Comparison of ENCODE assay signal across 8 mouse cellular contexts in genomic region chr5:138262582-138263240, GRCm38 (mm10). TPM values are rescaled to one million over a fixed set of nuclear protein-coding genes. Genes with fewer than 3 reads are reported as not detected.
A peak's percentile ranks its signal among the peaks of the same experiment; 100 is the strongest.
DNase-seq lines count a peak whose midpoint lies in the region; ATAC-seq and TF ChIP-seq lines count a peak whose summit lies in the region.

No protein-coding gene starts in this region.

- H3K4me2 ChIP-seq in heart, embryonic 15.5 days = peak overlapping the region; percentile 93
- H3K4me2 ChIP-seq in midbrain, embryonic 12.5 days (replicated peaks) = peak overlapping the region; percentile 100

- no peaks in the 10 kb centered on the region for H3K27me3 ChIP-seq in heart, embryonic 15.5 days
- H3K27me3 ChIP-seq in G1E (ENCODE audit: insufficient read depth, low read length) = no peaks in the 10 kb centered on the region
- no peaks in the 10 kb centered on the region for H3K27me3 ChIP-seq in hindbrain, embryonic 10.5 days (ENCODE audit: insufficient read depth, poor library complexity, severe bottlenecking)
- no peaks in the 10 kb centered on the region for H3K27me3 ChIP-seq in midbrain, embryonic 12.5 days

- ATAC-seq in heart, embryonic 15.5 days (replicated peaks; ENCODE audit: insufficient number of reproducible peaks, insufficient read depth, low FRiP score, low read depth) = no peak
- no peak for ATAC-seq in G1E (ENCODE audit: extremely low read depth, insufficient number of reproducible peaks, low FRiP score, poor library complexity, severe bottlenecking)
- no peak for ATAC-seq in midbrain, embryonic 12.5 days (ENCODE audit: low FRiP score, low read depth)

- H3K9ac ChIP-seq in heart, embryonic 15.5 days = peak overlapping the region; percentile 90; the same call in 1 of the 2 replicates
- peak overlapping the region; percentile 94 for H3K9ac ChIP-seq in midbrain, embryonic 12.5 days (replicated peaks)

- peaks cover 29% of the 10 kb centered on the region for H3K36me3 ChIP-seq in heart, embryonic 15.5 days
- H3K36me3 ChIP-seq in G1E (replicated peaks) = peaks cover 77% of the 10 kb centered on the region
- peaks cover 69% of the 10 kb centered on the region for H3K36me3 ChIP-seq in hindbrain, embryonic 10.5 days
- H3K36me3 ChIP-seq in midbrain, embryonic 12.5 days = peaks cover 51% of the 10 kb centered on the region

- peaks cover 46% of the 10 kb centered on the region for H3K4me1 ChIP-seq in heart, embryonic 15.5 days (replicated peaks)
- peaks cover 75% of the 10 kb centered on the region for H3K4me1 ChIP-seq in G1E (ENCODE audit: insufficient read depth, low read depth, low read length)
- peaks cover 42% of the 10 kb centered on the region for H3K4me1 ChIP-seq in hindbrain, embryonic 10.5 days (replicated peaks)
- peaks cover 20% of the 10 kb centered on the region for H3K4me1 ChIP-seq in midbrain, embryonic 12.5 days

- intact Hi-C loops in left cerebral cortex, postnatal 36 days (cut with DNase I) = loop anchor here (5.0 kb wide), 1 partner anchor 180 kb away; the partner anchor contains the start of gene Zfp157

- H3K27ac ChIP-seq in heart, embryonic 15.5 days = 0 out of 2 replicates have a peak overlapping the region, but pooled peaks have one; percentile 74
- peak overlapping the region; percentile 89 for H3K27ac ChIP-seq in hindbrain, embryonic 10.5 days
- H3K27ac ChIP-seq in midbrain, embryonic 12.5 days (replicated peaks) = peak overlapping the region; percentile 73; the same call in 1 of the 2 replicates

- DNase-seq in heart, adult 9 months (ENCODE audit: low spot score in 2 of 2) = no peak
- no peak for DNase-seq in G1E (ENCODE audit: low spot score)
- DNase-seq in hindbrain, embryonic 10.5 days (ENCODE audit: low spot score) = no peak
- no peak for DNase-seq in urinary bladder, adult 18-20 months (ENCODE audit: low spot score in 2 of 2)
- no peak for DNase-seq in left cerebral cortex, postnatal 36 days (ENCODE audit: low spot score in 2 of 2)
- DNase-seq in c-Kit-positive CD71-positive TER-119-positive erythroid progenitor cells, embryonic 14.5 days (ENCODE audit: low spot score) = no peak

- H3K4me3 ChIP-seq in heart, embryonic 15.5 days = peak overlapping the region; percentile 68
- H3K4me3 ChIP-seq in G1E (ENCODE audit: low read depth, low read length) = peak overlapping the region; percentile 93
- peak overlapping the region; percentile 83 for H3K4me3 ChIP-seq in hindbrain, embryonic 10.5 days
- H3K4me3 ChIP-seq in midbrain, embryonic 12.5 days = peak overlapping the region; percentile 90

- WGBS in heart, embryonic 15.5 days = 54% methylated on average over 18 of the region's 18 CpGs
- 68% methylated on average over 18 of the region's 18 CpGs for WGBS in hindbrain, embryonic 10.5 days
- WGBS in midbrain, embryonic 12.5 days = 66% methylated on average over 18 of the region's 18 CpGs

- no peak for TF ChIP-seq CTCF in G1E (IDR thresholded peaks at IDR 0.05; ENCODE audit: low read depth, low read length)

- H3K9me3 ChIP-seq in heart, embryonic 15.5 days (replicated peaks) = no peaks in the 10 kb centered on the region
- no peaks in the 10 kb centered on the region for H3K9me3 ChIP-seq in G1E (replicated peaks)
- H3K9me3 ChIP-seq in hindbrain, embryonic 10.5 days = no peaks in the 10 kb centered on the region
- H3K9me3 ChIP-seq in midbrain, embryonic 12.5 days = no peaks in the 10 kb centered on the region

RNA-seq across cellular contexts. Expression of gene BC037034, which starts 1.1 kb away (rescaled TPM):
- 2.9 and 4.7 TPM in 2 replicates for polyA plus RNA-seq in heart, embryonic 15.5 days (2015; fragmentation: Nextera tagmentation; extraction: Ambion mirVana)
- total RNA-seq in G1E (2014; fragmentation: Nextera tagmentation) (35.6 and 41.8 TPM in 2 replicates), G1E (2017) (24.6 and 33.0 TPM in 2 replicates)
- polyA plus RNA-seq in G1E (2012) = 139 and 151 TPM in 2 replicates
- polyA plus RNA-seq in hindbrain, embryonic 10.5 days (2016; fragmentation: Nextera tagmentation; extraction: Ambion mirVana) = 6.3 and 10.1 TPM in 2 replicates
- polyA plus RNA-seq in midbrain, embryonic 12.5 days (2016; fragmentation: Nextera tagmentation; extraction: Ambion mirVana) = 18.8 and 20.3 TPM in 2 replicates
- 10 to 100 TPM; 59.2 to 68.2 TPM for total RNA-seq in left cerebral cortex, postnatal 36 days (2021)

RNA-seq across cellular contexts. Expression of gene Lamtor4, which starts 7.4 kb away (rescaled TPM):
- 78.6 and 81.2 TPM in 2 replicates for polyA plus RNA-seq in heart, embryonic 15.5 days (2015; fragmentation: Nextera tagmentation; extraction: Ambion mirVana)
- 13.3 and 14.5 TPM in 2 replicates for total RNA-seq in G1E (2014; fragmentation: Nextera tagmentation)
- total RNA-seq in G1E (2017) = 22.9 and 33.1 TPM in 2 replicates
- polyA plus RNA-seq in G1E (2012) = 51.8 and 51.9 TPM in 2 replicates
- 49.5 and 63.6 TPM in 2 replicates for polyA plus RNA-seq in hindbrain, embryonic 10.5 days (2016; fragmentation: Nextera tagmentation; extraction: Ambion mirVana)
- 51.2 and 57.8 TPM in 2 replicates for polyA plus RNA-seq in midbrain, embryonic 12.5 days (2016; fragmentation: Nextera tagmentation; extraction: Ambion mirVana)
- total RNA-seq in left cerebral cortex, postnatal 36 days (2021) = 10 to 100 TPM; 53.4 to 54.3 TPM

RNA-seq across cellular contexts. Expression of gene Gal3st4, which starts 9.9 kb away (rescaled TPM):
- polyA plus RNA-seq in heart, embryonic 15.5 days (2015; fragmentation: Nextera tagmentation; extraction: Ambion mirVana) = 0.59 and 0.76 TPM in 2 replicates
- not detected in 2 replicates for total RNA-seq in G1E (2014; fragmentation: Nextera tagmentation)
- total RNA-seq in G1E (2017) = 0.06 and 0.27 TPM in 2 replicates
- polyA plus RNA-seq in G1E (2012) = not detected in 2 replicates
- polyA plus RNA-seq in hindbrain, embryonic 10.5 days (2016; fragmentation: Nextera tagmentation; extraction: Ambion mirVana) = 7.9 and 8.5 TPM in 2 replicates
- polyA plus RNA-seq in midbrain, embryonic 12.5 days (2016; fragmentation: Nextera tagmentation; extraction: Ambion mirVana) = 4.6 and 5.2 TPM in 2 replicates
- 1 to 10 TPM; 2.3 to 3.2 TPM for total RNA-seq in left cerebral cortex, postnatal 36 days (2021)

RNA-seq across cellular contexts. Expression of gene Gm43720, which starts 17.0 kb away (rescaled TPM):
- polyA plus RNA-seq in heart, embryonic 15.5 days (2015; fragmentation: Nextera tagmentation; extraction: Ambion mirVana) = 0.10 TPM in 1 of 2 replicates, not detected in the other
- total RNA-seq in G1E (2014; fragmentation: Nextera tagmentation) = not detected in 2 replicates
- 0.05 and 0.06 TPM in 2 replicates for total RNA-seq in G1E (2017)
- polyA plus RNA-seq in G1E (2012) = not detected in 2 replicates
- polyA plus RNA-seq in hindbrain, embryonic 10.5 days (2016; fragmentation: Nextera tagmentation; extraction: Ambion mirVana) = 0.13 and 0.26 TPM in 2 replicates
- 0.13 TPM in 1 of 2 replicates, not detected in the other for polyA plus RNA-seq in midbrain, embryonic 12.5 days (2016; fragmentation: Nextera tagmentation; extraction: Ambion mirVana)
- total RNA-seq in left cerebral cortex, postnatal 36 days (2021) = not detected

RNA-seq across cellular contexts. Expression of gene Gpc2, which starts 17.1 kb away (rescaled TPM):
- 6.3 and 8.6 TPM in 2 replicates for polyA plus RNA-seq in heart, embryonic 15.5 days (2015; fragmentation: Nextera tagmentation; extraction: Ambion mirVana)
- total RNA-seq in G1E (2014; fragmentation: Nextera tagmentation) (not detected in 2 replicates), G1E (2017) (0.06 TPM in 1 of 2 replicates, not detected in the other)
- not detected in 2 replicates for polyA plus RNA-seq in G1E (2012)
- 48.0 and 95.4 TPM in 2 replicates for polyA plus RNA-seq in hindbrain, embryonic 10.5 days (2016; fragmentation: Nextera tagmentation; extraction: Ambion mirVana)
- 152 and 160 TPM in 2 replicates for polyA plus RNA-seq in midbrain, embryonic 12.5 days (2016; fragmentation: Nextera tagmentation; extraction: Ambion mirVana)
- total RNA-seq in left cerebral cortex, postnatal 36 days (2021) = 1 to 10 TPM; 1.5 to 2.6 TPM
